Mouse (Mus musculus): Measurements from ENCODE around the gene Prkce. TPM values are rescaled to one million over a fixed set of nuclear protein-coding genes. Genes with fewer than 3 reads are reported as not detected.

Gene Prkce
- polyA plus RNA-seq, 1 experiment from 2014 or later: 0.77 TPM

GRCm38 (mm10) chr17:86322840-86323239 is 155.3 kb downstream of the Prkce start:
- H3K4me2 ChIP-seq (ENCODE audit: low read depth, low read length): no peak overlapping the region
- no peaks in the 10 kb centered on the region for H3K27me3 ChIP-seq (ENCODE audit: control insufficient read depth, insufficient read depth, low read depth, low read length)
- peaks cover 4% of the 10 kb centered on the region for H3K4me1 ChIP-seq (ENCODE audit: control insufficient read depth, low read depth, low read length)
- no peak for ATAC-seq (ENCODE audit: low read depth)
- H3K9ac ChIP-seq (ENCODE audit: low read depth, low read length): no peak overlapping the region
- no peaks in the 10 kb centered on the region for H3K9me3 ChIP-seq (replicated peaks; ENCODE audit: control insufficient read depth, low read length)
- no peak overlapping the region for H3K27ac ChIP-seq (ENCODE audit: low read length)
- no peak overlapping the region for H3K4me3 ChIP-seq (ENCODE audit: low read depth, low read length)
- WGBS (ENCODE audit: insufficient replicate concordance): 26% methylated on average over 5 of the region's 5 CpGs
- H3K36me3 ChIP-seq (ENCODE audit: control insufficient read depth, insufficient read depth): no peaks in the 10 kb centered on the region

GRCm38 (mm10) chr17:86323310-86323709 is 155.7 kb downstream of the Prkce start:
- H3K4me1 ChIP-seq (ENCODE audit: control insufficient read depth, low read depth, low read length): peaks cover 4% of the 10 kb centered on the region
- no peaks in the 10 kb centered on the region for H3K36me3 ChIP-seq (ENCODE audit: control insufficient read depth, insufficient read depth)
- no peaks in the 10 kb centered on the region for H3K9me3 ChIP-seq (replicated peaks; ENCODE audit: control insufficient read depth, low read length)
- H3K9ac ChIP-seq (ENCODE audit: low read depth, low read length): no peak overlapping the region
- WGBS (ENCODE audit: insufficient replicate concordance): 14% methylated on average over 4 of the region's 4 CpGs
- H3K4me3 ChIP-seq (ENCODE audit: low read depth, low read length): no peak overlapping the region
- no peaks in the 10 kb centered on the region for H3K27me3 ChIP-seq (ENCODE audit: control insufficient read depth, insufficient read depth, low read depth, low read length)
- H3K27ac ChIP-seq (ENCODE audit: low read length): no peak overlapping the region
- no peak overlapping the region for H3K4me2 ChIP-seq (ENCODE audit: low read depth, low read length)
- ATAC-seq (ENCODE audit: low read depth): no peak

- no peaks in the 10 kb centered on the region for H3K36me3 ChIP-seq (ENCODE audit: control insufficient read depth, insufficient read depth)
- H3K27ac ChIP-seq (ENCODE audit: low read length): no peak overlapping the region
- peaks cover 4% of the 10 kb centered on the region for H3K4me1 ChIP-seq (ENCODE audit: control insufficient read depth, low read depth, low read length)
- no peak for ATAC-seq (ENCODE audit: low read depth)
- H3K9ac ChIP-seq (ENCODE audit: low read depth, low read length): no peak overlapping the region
- H3K9me3 ChIP-seq (replicated peaks; ENCODE audit: control insufficient read depth, low read length): no peaks in the 10 kb centered on the region
- H3K4me2 ChIP-seq (ENCODE audit: low read depth, low read length): no peak overlapping the region
- H3K27me3 ChIP-seq (ENCODE audit: control insufficient read depth, insufficient read depth, low read depth, low read length): no peaks in the 10 kb centered on the region
- H3K4me3 ChIP-seq (ENCODE audit: low read depth, low read length): no peak overlapping the region
- 56% methylated on average over 6 of the region's 6 CpGs for WGBS (ENCODE audit: insufficient replicate concordance)
These were observed 156.5 kb downstream of the Prkce start for GRCm38 (mm10) chr17:86323909-86324686.

GRCm38 (mm10) chr17:86324756-86325155 is 157.2 kb downstream of the Prkce start:
- Histone ChIP-seq H3K9me3 (replicated peaks; ENCODE audit: control insufficient read depth, low read length) (no peaks in the 10 kb centered on the region), H3K36me3 (ENCODE audit: control insufficient read depth, insufficient read depth) (no peaks in the 10 kb centered on the region), H3K4me3 (ENCODE audit: low read depth, low read length) (no peak overlapping the region), H3K27me3 (ENCODE audit: control insufficient read depth, insufficient read depth, low read depth, low read length) (no peaks in the 10 kb centered on the region), H3K27ac (ENCODE audit: low read length) (no peak overlapping the region), H3K4me1 (ENCODE audit: control insufficient read depth, low read depth, low read length) (peaks cover 4% of the 10 kb centered on the region), H3K4me2 (ENCODE audit: low read depth, low read length) (no peak overlapping the region), H3K9ac (ENCODE audit: low read depth, low read length) (no peak overlapping the region)
- no peak for ATAC-seq (ENCODE audit: low read depth)
- WGBS (ENCODE audit: insufficient replicate concordance): 67% methylated on average over 7 of the region's 7 CpGs

- Histone ChIP-seq H3K27me3 (ENCODE audit: control insufficient read depth, insufficient read depth, low read depth, low read length) (no peaks in the 10 kb centered on the region), H3K9me3 (replicated peaks; ENCODE audit: control insufficient read depth, low read length) (no peaks in the 10 kb centered on the region), H3K4me1 (ENCODE audit: control insufficient read depth, low read depth, low read length) (peaks cover 4% of the 10 kb centered on the region), H3K4me2 (ENCODE audit: low read depth, low read length) (no peak overlapping the region), H3K27ac (ENCODE audit: low read length) (no peak overlapping the region), H3K36me3 (ENCODE audit: control insufficient read depth, insufficient read depth) (no peaks in the 10 kb centered on the region), H3K4me3 (ENCODE audit: low read depth, low read length) (no peak overlapping the region), H3K9ac (ENCODE audit: low read depth, low read length) (no peak overlapping the region)
- ATAC-seq (ENCODE audit: low read depth): no peak
- 40% methylated on average over 10 of the region's 10 CpGs for WGBS (ENCODE audit: insufficient replicate concordance)
These were observed 157.7 kb downstream of the Prkce start for GRCm38 (mm10) chr17:86325317-86325716.

GRCm38 (mm10) chr17:86327958-86328357 is 160.4 kb downstream of the Prkce start:
- H3K9ac ChIP-seq (ENCODE audit: low read depth, low read length): no peak overlapping the region
- peaks cover 4% of the 10 kb centered on the region for H3K4me1 ChIP-seq (ENCODE audit: control insufficient read depth, low read depth, low read length)
- no peak overlapping the region for H3K4me2 ChIP-seq (ENCODE audit: low read depth, low read length)
- ATAC-seq (ENCODE audit: low read depth): no peak
- no peak overlapping the region for H3K27ac ChIP-seq (ENCODE audit: low read length)
- WGBS (ENCODE audit: insufficient replicate concordance): 69% methylated on average over 4 of the region's 4 CpGs
- H3K27me3 ChIP-seq (ENCODE audit: control insufficient read depth, insufficient read depth, low read depth, low read length): no peaks in the 10 kb centered on the region
- H3K36me3 ChIP-seq (ENCODE audit: control insufficient read depth, insufficient read depth): no peaks in the 10 kb centered on the region
- H3K9me3 ChIP-seq (replicated peaks; ENCODE audit: control insufficient read depth, low read length): no peaks in the 10 kb centered on the region
- no peak overlapping the region for H3K4me3 ChIP-seq (ENCODE audit: low read depth, low read length)

GRCm38 (mm10) chr17:86329273-86330075 is 161.9 kb downstream of the Prkce start:
- Histone ChIP-seq H3K4me1 (ENCODE audit: control insufficient read depth, low read depth, low read length) (no peaks in the 10 kb centered on the region), H3K27me3 (ENCODE audit: control insufficient read depth, insufficient read depth, low read depth, low read length) (no peaks in the 10 kb centered on the region), H3K36me3 (ENCODE audit: control insufficient read depth, insufficient read depth) (no peaks in the 10 kb centered on the region), H3K4me2 (ENCODE audit: low read depth, low read length) (peak overlapping the region; percentile 34; the same call in 1 of the 2 replicates), H3K27ac (ENCODE audit: low read length) (no peak overlapping the region), H3K4me3 (ENCODE audit: low read depth, low read length) (no peak overlapping the region), H3K9me3 (replicated peaks; ENCODE audit: control insufficient read depth, low read length) (no peaks in the 10 kb centered on the region), H3K9ac (ENCODE audit: low read depth, low read length) (no peak overlapping the region)
- WGBS (ENCODE audit: insufficient replicate concordance): 30% methylated on average over 16 of the region's 16 CpGs
- no peak for ATAC-seq (ENCODE audit: low read depth)

- no peak overlapping the region for H3K4me3 ChIP-seq (ENCODE audit: low read depth, low read length)
- 62% methylated on average over 16 of the region's 16 CpGs for WGBS (ENCODE audit: insufficient replicate concordance)
- no peak overlapping the region for H3K27ac ChIP-seq (ENCODE audit: low read length)
- no peak overlapping the region for H3K4me2 ChIP-seq (ENCODE audit: low read depth, low read length)
- H3K9me3 ChIP-seq (replicated peaks; ENCODE audit: control insufficient read depth, low read length): no peaks in the 10 kb centered on the region
- no peaks in the 10 kb centered on the region for H3K4me1 ChIP-seq (ENCODE audit: control insufficient read depth, low read depth, low read length)
- no peak for ATAC-seq (ENCODE audit: low read depth)
- no peak overlapping the region for H3K9ac ChIP-seq (ENCODE audit: low read depth, low read length)
- no peaks in the 10 kb centered on the region for H3K36me3 ChIP-seq (ENCODE audit: control insufficient read depth, insufficient read depth)
- no peaks in the 10 kb centered on the region for H3K27me3 ChIP-seq (ENCODE audit: control insufficient read depth, insufficient read depth, low read depth, low read length)
These were observed 162.7 kb downstream of the Prkce start for GRCm38 (mm10) chr17:86330076-86330955.
